Mouse (Mus musculus): ENCODE measurements at regions not wholly inside any gene's neighbourhood (a gene's known extent, or its start where the extent isn't known, plus 50 kb on each side); places are given as distances from the start of the nearest gene placed in this dataset.

DNA sequence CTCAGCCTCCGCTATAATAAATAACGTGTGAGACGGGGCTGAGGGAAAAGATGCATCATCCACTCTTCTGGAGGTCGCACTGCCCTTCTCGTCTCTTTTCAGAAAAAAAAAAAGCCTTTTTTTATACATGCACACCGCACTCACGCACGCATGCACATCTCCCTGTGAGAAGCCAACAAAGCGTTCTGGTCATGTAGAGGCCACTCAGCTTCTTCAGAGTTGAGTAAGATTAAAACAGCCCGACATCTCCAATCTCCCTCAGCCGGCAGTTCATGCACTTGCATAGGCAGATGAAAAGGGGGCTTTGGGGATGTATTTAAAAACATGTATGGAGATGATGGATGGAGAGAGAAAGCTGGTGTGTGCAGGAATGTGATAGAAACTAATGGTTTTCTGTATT, 298.8 kb upstream of the Zfp462 start:
- Histone ChIP-seq H3K27ac (0 out of 2 replicates have a peak overlapping the region, but pooled peaks have one; percentile 39), H3K4me3 (no peak overlapping the region)
- DNase-seq (ENCODE audit: low spot score in 2 of 2): no peak
- no peak for TF ChIP-seq CTCF (conservative IDR thresholded peaks at IDR 0.05)

DNA sequence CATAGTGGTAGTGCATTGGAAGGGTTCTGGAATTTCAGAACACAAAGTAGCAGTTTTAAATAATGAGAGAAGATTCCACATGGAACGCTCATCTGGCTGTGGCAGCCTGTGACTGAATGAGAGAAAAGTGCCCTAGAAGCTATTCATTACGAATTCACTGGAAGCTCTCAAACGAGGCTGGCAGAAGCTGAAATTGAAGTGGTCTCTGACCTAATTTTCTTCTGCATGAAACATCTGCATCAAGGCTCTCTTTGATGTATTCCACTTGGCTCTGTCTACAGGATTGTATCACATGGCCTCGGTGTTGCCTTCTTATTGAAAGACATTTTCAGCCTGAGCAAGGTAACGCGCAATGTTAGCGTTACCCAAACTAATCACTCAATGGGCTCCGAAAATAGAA, 298.4 kb upstream of the Zfp462 start:
- peak in 1 of 2 experiments; percentile 31 for DNase-seq (ENCODE audit: low spot score in 2 of 2)

DNA sequence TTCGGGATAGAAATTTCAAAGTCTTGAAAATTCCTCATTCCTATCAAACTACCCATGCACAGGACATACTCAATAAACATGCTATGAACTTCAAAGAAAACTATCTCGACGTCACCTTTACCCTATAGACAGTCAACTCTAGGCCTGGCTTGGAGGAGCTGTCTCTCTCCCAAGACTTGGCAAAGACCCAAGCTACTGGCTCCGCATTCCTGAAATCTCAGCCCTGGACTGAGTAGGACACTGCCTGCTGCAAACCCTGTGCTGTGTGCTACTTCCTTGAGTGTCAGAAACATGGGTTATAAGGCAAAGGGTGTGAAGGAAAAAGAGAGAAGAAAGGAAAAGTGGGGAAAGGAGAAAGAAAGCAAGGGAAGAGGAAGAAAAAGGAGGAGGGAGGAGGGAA, 296.6 kb upstream of the Zfp462 start:
- DNase-seq (ENCODE audit: low spot score in 2 of 2): no peak
- H3K4me3 ChIP-seq: no peak overlapping the region
- no peak overlapping the region for H3K27ac ChIP-seq
- no peak for TF ChIP-seq CTCF (conservative IDR thresholded peaks at IDR 0.05)

More for the DNA sequence above, 298.4 kb upstream of the Zfp462 start:
- H3K27ac ChIP-seq: 0 out of 2 replicates have a peak overlapping the region, but pooled peaks have one; percentile 39
- TF ChIP-seq CTCF (conservative IDR thresholded peaks at IDR 0.05): no peak
- peak overlapping the region; percentile 38 for H3K4me3 ChIP-seq

DNA sequence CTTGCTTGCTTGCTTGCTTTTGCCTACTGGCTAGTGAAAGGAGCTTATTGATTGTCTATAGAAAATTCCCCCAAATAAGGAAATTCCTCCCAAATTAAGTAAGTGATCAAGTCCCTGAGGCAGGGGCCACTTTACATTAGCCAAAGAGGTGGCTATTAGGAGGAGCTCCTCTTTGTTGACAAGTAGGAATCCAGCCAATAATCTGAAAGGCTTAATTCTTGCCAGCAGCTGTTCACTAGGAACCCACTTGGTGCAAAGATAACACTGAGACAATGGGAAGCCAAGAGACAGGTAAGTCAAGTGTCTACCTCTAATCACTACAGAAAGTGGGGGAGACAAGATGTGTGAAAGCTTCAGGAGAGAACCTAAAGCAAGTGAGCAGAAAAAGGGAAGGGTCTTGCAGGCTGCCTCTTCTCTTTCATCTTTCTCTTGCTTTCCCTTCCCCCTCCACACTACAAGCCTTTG, 293.2 kb upstream of the Zfp462 start:
- TF ChIP-seq CTCF (conservative IDR thresholded peaks at IDR 0.05): no peak
- Histone ChIP-seq H3K27ac (no peak overlapping the region), H3K4me3 (no peak overlapping the region)
- DNase-seq (ENCODE audit: low spot score in 2 of 2): no peak

DNA sequence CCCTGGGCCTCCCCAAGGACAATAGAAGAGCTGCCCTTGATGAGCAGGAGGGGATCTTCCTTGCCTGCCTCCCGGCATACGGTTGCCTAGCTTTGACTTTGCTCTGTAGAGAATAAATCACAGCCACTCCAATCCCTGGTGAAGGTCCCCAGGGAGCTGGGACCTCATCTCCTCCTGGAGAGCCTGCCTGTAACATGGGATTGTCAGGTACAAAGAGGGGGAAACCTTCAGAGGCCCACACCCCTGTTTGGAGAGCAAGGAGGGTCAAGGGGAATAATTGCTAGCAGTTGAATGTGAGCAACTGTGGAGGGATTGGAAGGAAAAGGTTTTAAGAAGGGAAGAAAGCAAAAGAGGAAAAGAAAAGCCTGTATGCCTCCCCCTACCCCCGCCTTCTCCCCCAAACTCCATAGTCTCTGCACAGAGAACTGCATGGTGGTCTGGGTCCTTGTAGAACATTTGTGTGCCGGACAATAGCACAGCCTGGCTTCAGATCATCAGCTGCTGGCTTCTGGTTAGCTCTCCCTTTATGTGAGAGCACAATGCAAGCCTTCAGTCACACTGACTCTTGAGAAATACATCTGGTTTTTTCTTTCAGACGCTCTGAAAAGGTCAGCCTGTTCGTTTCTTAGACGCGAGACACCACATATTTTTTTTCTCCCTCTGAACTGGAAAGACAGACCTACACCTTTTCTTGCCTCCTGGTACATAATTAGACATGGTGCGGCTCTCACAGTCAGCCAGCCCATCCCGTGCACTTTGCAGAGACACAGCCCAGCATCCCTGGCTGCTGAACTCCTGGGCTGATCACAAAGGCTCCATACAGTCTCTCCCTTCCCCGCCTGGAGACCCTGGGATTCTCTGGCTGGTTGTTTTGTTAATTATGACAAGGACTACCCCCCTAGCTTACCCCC, 292.5 kb upstream of the Zfp462 start:
- Histone ChIP-seq H3K4me3 (peak overlapping the region; percentile 6; the same call in 1 of the 2 replicates), H3K27ac (peak overlapping the region; percentile 59; the same call in 1 of the 2 replicates)
- DNase-seq (ENCODE audit: low spot score in 2 of 2): no peak
- TF ChIP-seq CTCF (conservative IDR thresholded peaks at IDR 0.05): no peak

DNA sequence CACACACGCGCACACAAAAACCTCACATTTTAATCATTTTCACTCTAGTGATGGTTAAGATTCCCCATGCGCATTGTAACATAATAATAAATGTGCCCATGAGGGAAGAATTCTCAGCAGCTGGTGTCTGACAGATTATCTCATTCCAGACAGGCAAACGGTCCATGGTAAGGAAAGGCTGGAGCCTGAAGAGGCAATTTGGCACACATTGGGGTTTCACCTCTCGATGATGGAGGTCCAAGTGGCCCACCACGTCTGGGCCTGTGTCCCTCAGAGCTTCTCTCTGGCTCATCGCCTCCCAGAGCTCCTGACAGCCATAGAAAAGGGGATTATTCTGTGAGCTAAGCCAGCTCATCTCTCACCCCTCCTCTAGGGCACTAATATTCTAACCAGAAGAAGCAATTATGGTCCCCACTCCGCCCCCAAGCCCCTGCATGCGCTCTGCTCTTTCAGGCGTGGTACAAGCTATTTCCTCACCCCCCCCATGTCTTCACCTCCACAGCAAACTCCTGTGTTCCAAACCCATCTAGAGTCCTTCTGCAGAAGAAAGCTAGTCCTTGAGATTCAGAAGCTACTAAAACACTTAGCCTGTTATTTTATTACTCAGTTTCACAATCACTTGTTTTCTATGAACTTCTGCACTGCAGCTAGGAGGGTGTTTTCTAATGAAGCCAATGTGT, 291.6 kb upstream of the Zfp462 start:
- Histone ChIP-seq H3K4me3 (no peak overlapping the region), H3K27ac (peak overlapping the region; percentile 59; the same call in 1 of the 2 replicates)
- peak in 1 of 2 experiments; percentile 19 for DNase-seq (ENCODE audit: low spot score in 2 of 2)
- no peak for TF ChIP-seq CTCF (conservative IDR thresholded peaks at IDR 0.05)

Data from layer of hippocampus, adult 2 months (tissue).